13 mouse cellular contexts compared by ENCODE assay signal in the genomic region with DNA sequence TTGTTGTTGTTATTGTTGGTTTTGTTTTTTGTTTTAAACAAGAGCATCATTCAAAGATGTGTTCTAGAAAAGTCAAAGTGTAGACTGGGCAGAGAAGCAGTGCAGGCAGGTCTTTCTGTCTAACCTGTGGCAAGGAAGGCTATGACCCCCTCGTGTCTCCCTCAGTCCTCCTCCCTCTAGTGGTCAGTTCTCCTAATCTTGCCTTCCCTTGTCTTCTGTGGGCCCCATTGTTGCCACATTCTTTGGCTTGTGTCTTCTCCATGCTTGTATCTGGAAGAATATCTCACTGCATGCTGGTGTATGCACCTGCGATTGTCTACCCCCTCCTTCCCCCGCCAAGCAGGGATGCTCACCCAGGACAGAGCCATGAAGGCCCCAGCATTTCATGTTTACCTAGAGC.
DNase-seq lines count a peak whose midpoint lies in the region; ATAC-seq and TF ChIP-seq lines count a peak whose summit lies in the region.
"Had no signal": no experiment of that assay in that cellular context is flagged by ENCODE, and none has a peak within 500 bp of the region (broad histone marks: within the 10 kb centered on the region; RNA-seq: fewer than 3 reads in every experiment).

No protein-coding gene starts in this region.

- H3K4me3 ChIP-seq in intestine, postnatal 0 days (ENCODE audit: low read depth, low read length), result no peak overlapping the region
- no peak overlapping the region for H3K4me3 ChIP-seq in intestine, embryonic 15.5 days (replicated peaks)
- H3K4me3 ChIP-seq in midbrain, embryonic 11.5 days (ENCODE audit: low read depth, low read length), result no peak overlapping the region
- no peak overlapping the region for H3K4me3 ChIP-seq in midbrain, embryonic 16.5 days (ENCODE audit: low read depth, low read length)
- no peak overlapping the region for H3K4me3 ChIP-seq in stomach, postnatal 0 days (ENCODE audit: low read depth, low read length)
- H3K4me3 ChIP-seq in forebrain, embryonic 16.5 days (replicated peaks; ENCODE audit: low read length), result no peak overlapping the region
- H3K4me3 ChIP-seq: liver, embryonic 15.5 days had no signal

- no peaks in the 10 kb centered on the region for H3K36me3 ChIP-seq in intestine, postnatal 0 days (ENCODE audit: control insufficient read depth, insufficient read depth)
- no peaks in the 10 kb centered on the region for H3K36me3 ChIP-seq in intestine, embryonic 15.5 days
- no peaks in the 10 kb centered on the region for H3K36me3 ChIP-seq in midbrain, embryonic 11.5 days (ENCODE audit: control insufficient read depth, insufficient read depth, low read length)
- H3K36me3 ChIP-seq in midbrain, embryonic 16.5 days (ENCODE audit: control insufficient read depth, insufficient read depth, low read length), result no peaks in the 10 kb centered on the region
- H3K36me3 ChIP-seq in stomach, postnatal 0 days (ENCODE audit: control insufficient read depth, insufficient read depth, low read length), result no peaks in the 10 kb centered on the region
- no peaks in the 10 kb centered on the region for H3K36me3 ChIP-seq in forebrain, embryonic 16.5 days (ENCODE audit: control insufficient read depth, insufficient read depth)
- H3K36me3 ChIP-seq: liver, embryonic 15.5 days had no signal

- no peak for TF ChIP-seq EP300 in stomach, postnatal 0 days (optimal IDR thresholded peaks at IDR 0.05)

- H3K9ac ChIP-seq in intestine, postnatal 0 days (ENCODE audit: low read depth, low read length), result no peak overlapping the region
- H3K9ac ChIP-seq in intestine, embryonic 15.5 days, result no peak overlapping the region
- H3K9ac ChIP-seq in midbrain, embryonic 11.5 days (ENCODE audit: low read length), result no peak overlapping the region
- H3K9ac ChIP-seq in midbrain, embryonic 16.5 days (ENCODE audit: low read depth, low read length), result no peak overlapping the region
- no peak overlapping the region for H3K9ac ChIP-seq in stomach, postnatal 0 days (ENCODE audit: low read length)
- no peak overlapping the region for H3K9ac ChIP-seq in forebrain, embryonic 16.5 days (replicated peaks; ENCODE audit: low read depth, low read length)
- H3K9ac ChIP-seq: liver, embryonic 15.5 days had no signal

- no peaks in the 10 kb centered on the region for H3K9me3 ChIP-seq in intestine, postnatal 0 days (ENCODE audit: control insufficient read depth)
- H3K9me3 ChIP-seq in intestine, embryonic 15.5 days, result no peaks in the 10 kb centered on the region
- H3K9me3 ChIP-seq in midbrain, embryonic 11.5 days (ENCODE audit: control insufficient read depth, low read length), result no peaks in the 10 kb centered on the region
- no peaks in the 10 kb centered on the region for H3K9me3 ChIP-seq in midbrain, embryonic 16.5 days (replicated peaks; ENCODE audit: control insufficient read depth, low read length, poor library complexity, severe bottlenecking)
- H3K9me3 ChIP-seq in stomach, postnatal 0 days (ENCODE audit: control insufficient read depth, low read length), result no peaks in the 10 kb centered on the region
- H3K9me3 ChIP-seq in forebrain, embryonic 16.5 days (ENCODE audit: control insufficient read depth, low read length), result no peaks in the 10 kb centered on the region
- H3K9me3 ChIP-seq: liver, embryonic 15.5 days had no signal

- TF ChIP-seq CTCF in intestine, postnatal 0 days (IDR thresholded peaks at IDR 0.05; ENCODE audit: low read depth), result peak; percentile 49; the same call in 1 of the 2 replicates
- TF ChIP-seq CTCF in Patski (IDR thresholded peaks at IDR 0.05), result peak; percentile 40
- TF ChIP-seq CTCF in stomach, postnatal 0 days (IDR thresholded peaks at IDR 0.05; ENCODE audit: low read depth), result peak; percentile 50

- no peaks in the 10 kb centered on the region for H3K27me3 ChIP-seq in intestine, postnatal 0 days (replicated peaks; ENCODE audit: control insufficient read depth, insufficient read depth, low read length)
- H3K27me3 ChIP-seq in intestine, embryonic 15.5 days (replicated peaks), result no peaks in the 10 kb centered on the region
- no peaks in the 10 kb centered on the region for H3K27me3 ChIP-seq in midbrain, embryonic 11.5 days (ENCODE audit: control insufficient read depth, insufficient read depth, low read length)
- H3K27me3 ChIP-seq in midbrain, embryonic 16.5 days (ENCODE audit: control insufficient read depth, insufficient read depth, low read depth, low read length), result no peaks in the 10 kb centered on the region
- H3K27me3 ChIP-seq in Patski, result peaks cover 4% of the 10 kb centered on the region
- no peaks in the 10 kb centered on the region for H3K27me3 ChIP-seq in stomach, postnatal 0 days (ENCODE audit: control insufficient read depth, insufficient read depth, low read length)
- H3K27me3 ChIP-seq in forebrain, embryonic 16.5 days (replicated peaks; ENCODE audit: control insufficient read depth, insufficient read depth, low read length), result no peaks in the 10 kb centered on the region
- H3K27me3 ChIP-seq: liver, embryonic 15.5 days had no signal

- in situ Hi-C loops in Patski (cut with MboI; ENCODE audit: low pct_unique_long_range_greater_than_20kb), result no loop called here

- ATAC-seq in intestine, postnatal 0 days, result no peak
- no peak for ATAC-seq in intestine, embryonic 15.5 days
- ATAC-seq in midbrain, embryonic 11.5 days (ENCODE audit: low FRiP score), result no peak
- no peak for ATAC-seq in midbrain, embryonic 16.5 days
- no peak for ATAC-seq in Patski
- no peak for ATAC-seq in stomach, postnatal 0 days (ENCODE audit: low FRiP score, low TSS enrichment)
- ATAC-seq in forebrain, embryonic 16.5 days, result no peak

- POLR2A ChIA-PET in Patski (lab: Charles Lee), result no interaction called here

- CTCF ChIA-PET in Patski (lab: Charles Lee), result interaction anchor here (1.0 kb wide), 1 partner anchor 9 kb away, joined by 3 read pairs; no protein-coding TSS in a partner anchor

- H3K4me2 ChIP-seq in intestine, postnatal 0 days (replicated peaks; ENCODE audit: low read depth), result no peak overlapping the region
- no peak overlapping the region for H3K4me2 ChIP-seq in intestine, embryonic 15.5 days (replicated peaks)
- no peak overlapping the region for H3K4me2 ChIP-seq in midbrain, embryonic 11.5 days
- H3K4me2 ChIP-seq in midbrain, embryonic 16.5 days (ENCODE audit: low read length), result no peak overlapping the region
- no peak overlapping the region for H3K4me2 ChIP-seq in stomach, postnatal 0 days (replicated peaks; ENCODE audit: low read depth)
- H3K4me2 ChIP-seq in forebrain, embryonic 16.5 days (ENCODE audit: low read length), result no peak overlapping the region
- H3K4me2 ChIP-seq: liver, embryonic 15.5 days had no signal

- no peaks in the 10 kb centered on the region for H3K4me1 ChIP-seq in intestine, postnatal 0 days (replicated peaks; ENCODE audit: control insufficient read depth, insufficient read depth, low read length)
- no peaks in the 10 kb centered on the region for H3K4me1 ChIP-seq in intestine, embryonic 15.5 days (replicated peaks)
- H3K4me1 ChIP-seq in midbrain, embryonic 11.5 days (ENCODE audit: control insufficient read depth, insufficient read depth, low read length), result no peaks in the 10 kb centered on the region
- H3K4me1 ChIP-seq in midbrain, embryonic 16.5 days (ENCODE audit: control insufficient read depth, insufficient read depth, low read length), result peaks cover 4% of the 10 kb centered on the region
- H3K4me1 ChIP-seq in stomach, postnatal 0 days (replicated peaks; ENCODE audit: control insufficient read depth, insufficient read depth), result no peaks in the 10 kb centered on the region
- peaks cover 3% of the 10 kb centered on the region for H3K4me1 ChIP-seq in forebrain, embryonic 16.5 days (replicated peaks; ENCODE audit: control insufficient read depth, insufficient read depth, low read length)
- H3K4me1 ChIP-seq: liver, embryonic 15.5 days had no signal

- DNase-seq in midbrain, embryonic 11.5 days (ENCODE audit: low spot score, missing footprints), result peak; percentile 69
- no peak for DNase-seq in Patski (ENCODE audit: low read depth, low spot score)
- DNase-seq in stomach, postnatal 0 days (ENCODE audit: low spot score), result no peak
- DNase-seq: adrenal gland, postnatal 25 days; heart, adult 18-20 months; heart, postnatal 36 days; right cerebral cortex, postnatal 25 days; thymus, adult 18-20 months had no signal

- H3K27ac ChIP-seq in intestine, postnatal 0 days (ENCODE audit: low read depth, low read length), result no peak overlapping the region
- no peak overlapping the region for H3K27ac ChIP-seq in intestine, embryonic 15.5 days
- H3K27ac ChIP-seq in midbrain, embryonic 11.5 days (ENCODE audit: low read depth, low read length), result no peak overlapping the region
- H3K27ac ChIP-seq in midbrain, embryonic 16.5 days (ENCODE audit: low read length), result no peak overlapping the region
- no peak overlapping the region for H3K27ac ChIP-seq in stomach, postnatal 0 days (replicated peaks)
- H3K27ac ChIP-seq in forebrain, embryonic 16.5 days (ENCODE audit: low read length), result no peak overlapping the region
- H3K27ac ChIP-seq: liver, embryonic 15.5 days had no signal

- 63% methylated on average over 3 of the region's 3 CpGs for WGBS in intestine, postnatal 0 days
- WGBS in intestine, embryonic 15.5 days, result 75% methylated on average over 3 of the region's 3 CpGs
- 83% methylated on average over 3 of the region's 3 CpGs for WGBS in midbrain, embryonic 11.5 days
- WGBS in midbrain, embryonic 16.5 days, result 80% methylated on average over 3 of the region's 3 CpGs
- WGBS in stomach, postnatal 0 days, result 68% methylated on average over 3 of the region's 3 CpGs
- WGBS in forebrain, embryonic 16.5 days, result 76% methylated on average over 3 of the region's 3 CpGs
